Mouse (Mus musculus) heart, embryonic 12.5 days (tissue): ENCODE data around the gene Ciz1. TPM values are rescaled to one million over a fixed set of nuclear protein-coding genes. Genes with fewer than 3 reads are reported as not detected.

Experiments used
- ATAC-seq: fragments of 200-750 bp; cut with Nextera tagmentation; 2 replicates; pipeline ENCODE4 v1.8.0; 2017; ENCODE audit warnings: moderate TSS enrichment, moderate library complexity; ENCODE audit not compliant: insufficient number of reproducible peaks, low FRiP score
- H3K27ac ChIP-seq: fragments of 300-500 bp; sonication (generic); 2 replicates; pipeline ENCODE4 v1.5.1; 2016; ENCODE audit warnings: mild to moderate bottlenecking, moderate library complexity; ENCODE audit not compliant: poor library complexity, severe bottlenecking
- H3K27me3 ChIP-seq: fragments of 300-500 bp; sonication (generic); replicated peaks from 2 replicates; pipeline ENCODE4 v1.6.1; 2016; ENCODE audit warnings: mild to moderate bottlenecking, moderate library complexity
- H3K36me3 ChIP-seq: fragments of 300-500 bp; sonication (generic); 2 replicates; pipeline ENCODE4 v1.6.1; 2016; ENCODE audit warnings: mild to moderate bottlenecking, moderate library complexity
- H3K4me1 ChIP-seq: fragments of 300-500 bp; sonication (generic); replicated peaks from 2 replicates; pipeline ENCODE4 v1.6.1; 2016; ENCODE audit warnings: mild to moderate bottlenecking
- H3K4me2 ChIP-seq: fragments of 300-500 bp; sonication (generic); 2 replicates; pipeline ENCODE4 v1.6.1; 2016; ENCODE audit warnings: mild to moderate bottlenecking, moderate library complexity
- H3K4me3 ChIP-seq: fragments of 300-500 bp; sonication (generic); 2 replicates; pipeline ENCODE4 v1.5.1; 2016; ENCODE audit warnings: mild to moderate bottlenecking
- H3K9ac ChIP-seq: fragments of 300-500 bp; sonication (generic); 2 replicates; pipeline ENCODE4 v1.6.1; 2016; ENCODE audit warnings: mild to moderate bottlenecking, moderate library complexity
- H3K9me3 ChIP-seq: fragments of 300-500 bp; sonication (generic); replicated peaks from 2 replicates; pipeline ENCODE4 v1.6.1; 2016; ENCODE audit warnings: mild to moderate bottlenecking, moderate library complexity
- WGBS: fragments of 180-500 bp; shearing (Covaris S2); methylation state at CpG from one replicate; pipeline ENCODE4 v1.1.7; 2016; 5-methylcytosine and 5-hydroxymethylcytosine counted together
- polyA plus RNA-seq: library from polyadenylated mRNA; unstranded; fragments of >200 nt; fragmentation: Nextera tagmentation; extraction: Ambion mirVana; gene quantifications from 2 replicates; pipeline ENCODE4 v1.2.1, GENCODE M21; 2016

The Ciz1 gene
- polyA plus RNA-seq, 1 experiment from 2014 or later, result 40.5 TPM

- Histone ChIP-seq H3K4me2 (no peak within 1 kb of the TSS), H3K36me3 (no peaks in the 10 kb centered on the region), H3K4me1 (no peaks in the 10 kb centered on the region), H3K4me3 (no peak within 1 kb of the TSS), H3K9me3 (no peaks in the 10 kb centered on the region), H3K27me3 (peaks cover 26% of the 10 kb centered on the region), H3K27ac (no peak within 1 kb of the TSS), H3K9ac (no peak within 1 kb of the TSS)
- 56% methylated on average over 5 of the region's 5 CpGs for WGBS
- ATAC-seq, result no peak
Measured at GRCm38 (mm10) chr2:32387706-32388490, 35.8 kb downstream of the Ciz1 start, which contains the start of gene Lcn2. Lcn2 (minus strand) TSS chr2:32388252.

GRCm38 (mm10) chr2:32389157-32389556 is 37.0 kb downstream of the Ciz1 start:
- no peak for ATAC-seq
- no peak overlapping the region for H3K4me2 ChIP-seq

DNA sequence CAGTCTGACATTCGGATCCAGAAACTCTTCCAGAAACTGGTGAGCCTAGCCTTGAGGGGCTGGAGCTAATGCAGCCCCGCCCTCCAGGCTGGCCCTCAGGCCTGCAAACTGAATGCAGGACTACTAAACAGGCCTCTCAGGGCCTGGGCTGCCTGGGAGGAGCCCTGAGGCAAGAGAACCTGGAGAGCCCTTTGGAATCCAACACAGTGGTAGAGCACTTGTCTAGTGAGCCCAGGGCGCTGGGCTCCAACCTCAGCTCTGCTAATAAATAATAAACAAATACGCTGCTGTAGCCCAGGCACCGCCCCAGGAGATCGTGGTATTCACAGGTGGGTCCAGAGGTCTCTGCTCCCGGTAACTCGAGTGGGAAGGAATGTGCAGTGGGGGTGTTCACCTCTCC is 38.7 kb downstream of the Ciz1 start:
- H3K4me1 ChIP-seq, result peaks cover 4% of the 10 kb centered on the region; the same call in 1 of the 2 replicates
- no peaks in the 10 kb centered on the region for H3K36me3 ChIP-seq
- H3K9me3 ChIP-seq, result no peaks in the 10 kb centered on the region
- H3K4me2 ChIP-seq, result no peak overlapping the region
- H3K9ac ChIP-seq, result no peak overlapping the region
- H3K27ac ChIP-seq, result no peak overlapping the region
- peaks cover 5% of the 10 kb centered on the region; the same call in 1 of the 2 replicates for H3K27me3 ChIP-seq
- no peak overlapping the region for H3K4me3 ChIP-seq
- 73% methylated on average over 8 of the region's 8 CpGs for WGBS
- no peak for ATAC-seq

More at GRCm38 (mm10) chr2:32389157-32389556, 37.0 kb downstream of the Ciz1 start:
- Histone ChIP-seq H3K9ac (no peak overlapping the region), H3K36me3 (no peaks in the 10 kb centered on the region), H3K4me3 (no peak overlapping the region), H3K9me3 (no peaks in the 10 kb centered on the region), H3K27me3 (peaks cover 14% of the 10 kb centered on the region), H3K4me1 (no peaks in the 10 kb centered on the region), H3K27ac (no peak overlapping the region)
- WGBS, result 79% methylated on average over 2 of the region's 2 CpGs

DNA sequence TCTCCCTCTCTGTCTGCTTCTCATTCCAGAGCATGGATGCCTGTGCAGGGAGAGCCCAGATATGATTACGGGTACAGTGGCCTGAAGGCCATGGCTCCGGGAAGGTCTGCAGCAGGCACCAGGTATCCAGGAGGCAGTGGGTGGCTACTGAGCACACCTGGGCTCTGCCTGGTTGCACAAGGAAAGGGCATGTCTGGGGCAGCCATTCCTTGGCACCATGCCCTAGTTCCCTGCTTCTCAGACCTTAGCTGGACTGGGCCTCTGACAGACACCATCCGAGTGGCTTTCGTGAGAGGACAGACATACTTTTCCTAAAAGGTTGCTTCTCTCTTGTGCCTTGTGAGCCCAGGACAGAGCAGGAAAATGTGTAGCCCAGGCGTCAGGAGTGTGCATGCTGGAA is 39.9 kb downstream of the Ciz1 start:
- H3K4me1 ChIP-seq, result peaks cover 8% of the 10 kb centered on the region
- no peak overlapping the region for H3K27ac ChIP-seq
- no peak for ATAC-seq
- no peak overlapping the region for H3K4me3 ChIP-seq
- WGBS, result 69% methylated on average over 5 of the region's 5 CpGs
- no peak overlapping the region for H3K4me2 ChIP-seq
- no peaks in the 10 kb centered on the region; the same call in 1 of the 2 replicates for H3K27me3 ChIP-seq
- H3K36me3 ChIP-seq, result no peaks in the 10 kb centered on the region
- H3K9ac ChIP-seq, result no peak overlapping the region
- H3K9me3 ChIP-seq, result no peaks in the 10 kb centered on the region

DNA sequence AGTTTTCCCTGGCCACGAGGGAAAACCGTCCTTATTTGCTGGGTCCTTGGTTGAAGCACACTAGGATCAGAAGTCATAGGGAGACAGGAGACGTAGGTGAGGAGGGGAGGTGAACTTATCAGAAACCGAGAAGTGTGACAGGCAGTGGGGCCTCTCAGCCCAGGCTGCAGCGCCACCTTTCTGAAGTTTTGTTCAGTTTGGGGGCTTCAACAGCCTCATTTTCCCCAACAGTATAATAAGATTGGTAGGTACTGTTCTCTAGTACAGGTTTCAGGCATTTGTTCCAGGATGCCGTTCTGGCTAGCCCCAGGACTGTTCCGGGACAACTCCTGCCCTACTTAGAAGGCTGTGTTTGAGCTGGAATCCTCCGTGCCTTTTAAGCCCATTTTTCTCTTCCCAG is 42.8 kb downstream of the Ciz1 start:
- 4% methylated on average over 8 of the region's 8 CpGs for WGBS
- peak overlapping the region; percentile 84 for H3K4me3 ChIP-seq
- no peaks in the 10 kb centered on the region for H3K9me3 ChIP-seq
- no peaks in the 10 kb centered on the region for H3K27me3 ChIP-seq
- H3K4me2 ChIP-seq, result peak overlapping the region; percentile 74
- H3K4me1 ChIP-seq, result peaks cover 13% of the 10 kb centered on the region
- peak overlapping the region; percentile 92 for H3K9ac ChIP-seq
- H3K36me3 ChIP-seq, result peaks cover 16% of the 10 kb centered on the region
- H3K27ac ChIP-seq, result peak overlapping the region; percentile 77
- no peak for ATAC-seq

- peak; percentile 90 for ATAC-seq
- H3K4me1 ChIP-seq, result peaks cover 13% of the 10 kb centered on the region
- 0% methylated on average over 31 of the region's 31 CpGs for WGBS
Measured at GRCm38 (mm10) chr2:32395484-32395945, 43.4 kb downstream of the Ciz1 start, which contains the start of gene Ptges2. Ptges2 (plus strand) TSS chr2:32395896.

DNA sequence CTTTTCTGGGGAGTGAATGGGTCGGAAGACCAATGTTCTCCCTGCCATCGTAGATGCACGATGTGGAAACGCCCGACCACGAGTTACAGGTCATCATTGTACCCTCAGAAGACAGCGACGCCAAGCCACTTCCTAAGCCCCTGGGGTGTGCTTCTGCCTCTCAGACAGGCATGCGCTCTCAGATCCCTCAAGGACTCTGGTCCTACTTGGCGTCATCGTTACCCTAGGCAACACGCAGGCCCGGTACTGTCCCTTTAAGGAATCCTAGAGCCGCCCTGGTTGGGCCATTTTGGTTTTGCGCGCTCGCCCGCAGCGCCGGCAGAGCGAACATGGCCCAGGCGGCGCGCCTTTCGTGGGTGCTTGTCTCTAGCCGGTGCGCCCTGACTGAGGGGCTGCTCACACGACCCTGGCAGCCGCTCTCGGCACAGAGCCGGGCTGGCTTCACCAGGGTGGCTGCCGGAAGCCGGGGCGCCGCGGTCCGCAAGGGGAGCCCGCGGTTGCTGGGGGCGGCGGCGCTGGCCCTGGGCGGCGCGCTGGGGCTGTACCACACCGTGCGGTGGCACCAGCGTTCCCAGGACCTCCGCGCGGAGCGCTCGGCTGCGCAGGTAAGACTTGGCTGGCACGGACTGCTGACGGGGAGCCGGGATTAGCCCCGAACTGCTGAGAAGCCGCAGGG is 44.0 kb downstream of the Ciz1 start:
- Histone ChIP-seq H3K4me3 (peak overlapping the region; percentile 84), H3K4me2 (peak overlapping the region; percentile 74), H3K9ac (peak overlapping the region; percentile 92), H3K27me3 (no peaks in the 10 kb centered on the region), H3K36me3 (peaks cover 27% of the 10 kb centered on the region), H3K4me1 (peaks cover 13% of the 10 kb centered on the region), H3K27ac (peak overlapping the region; percentile 77), H3K9me3 (no peaks in the 10 kb centered on the region)
- WGBS, result under 1% methylated on average over 59 of the region's 59 CpGs
- ATAC-seq, result peak; percentile 93

More at GRCm38 (mm10) chr2:32395484-32395945, 43.4 kb downstream of the Ciz1 start, which contains the start of gene Ptges2:
- H3K9me3 ChIP-seq, result no peaks in the 10 kb centered on the region
- peaks cover 21% of the 10 kb centered on the region for H3K36me3 ChIP-seq
- H3K4me2 ChIP-seq, result peak within 1 kb of the TSS; percentile 74
- peak within 1 kb of the TSS; percentile 77 for H3K27ac ChIP-seq
- H3K4me3 ChIP-seq, result peak within 1 kb of the TSS; percentile 84
- peak within 1 kb of the TSS; percentile 92 for H3K9ac ChIP-seq
- no peaks in the 10 kb centered on the region for H3K27me3 ChIP-seq

GRCm38 (mm10) chr2:32396695-32397094 is 44.6 kb downstream of the Ciz1 start:
- WGBS, result under 1% methylated on average over 15 of the region's 15 CpGs
- H3K4me2 ChIP-seq, result peak overlapping the region; percentile 74
- no peak for ATAC-seq
- H3K27ac ChIP-seq, result peak overlapping the region; percentile 77; the same call in 1 of the 2 replicates
- no peaks in the 10 kb centered on the region for H3K9me3 ChIP-seq
- H3K9ac ChIP-seq, result peak overlapping the region; percentile 92
- peaks cover 13% of the 10 kb centered on the region for H3K4me1 ChIP-seq
- no peaks in the 10 kb centered on the region for H3K27me3 ChIP-seq
- peak overlapping the region; percentile 84 for H3K4me3 ChIP-seq
- peaks cover 33% of the 10 kb centered on the region for H3K36me3 ChIP-seq

GRCm38 (mm10) chr2:32404663-32405062 is 52.5 kb downstream of the Ciz1 start:
- no peak overlapping the region for H3K9ac ChIP-seq
- no peaks in the 10 kb centered on the region for H3K27me3 ChIP-seq
- no peaks in the 10 kb centered on the region for H3K4me1 ChIP-seq
- no peak for ATAC-seq
- 19% methylated on average over 2 of the region's 2 CpGs for WGBS
- H3K4me2 ChIP-seq, result no peak overlapping the region
- no peak overlapping the region for H3K27ac ChIP-seq
- no peak overlapping the region for H3K4me3 ChIP-seq
- no peaks in the 10 kb centered on the region for H3K9me3 ChIP-seq
- peaks cover 41% of the 10 kb centered on the region for H3K36me3 ChIP-seq

DNA sequence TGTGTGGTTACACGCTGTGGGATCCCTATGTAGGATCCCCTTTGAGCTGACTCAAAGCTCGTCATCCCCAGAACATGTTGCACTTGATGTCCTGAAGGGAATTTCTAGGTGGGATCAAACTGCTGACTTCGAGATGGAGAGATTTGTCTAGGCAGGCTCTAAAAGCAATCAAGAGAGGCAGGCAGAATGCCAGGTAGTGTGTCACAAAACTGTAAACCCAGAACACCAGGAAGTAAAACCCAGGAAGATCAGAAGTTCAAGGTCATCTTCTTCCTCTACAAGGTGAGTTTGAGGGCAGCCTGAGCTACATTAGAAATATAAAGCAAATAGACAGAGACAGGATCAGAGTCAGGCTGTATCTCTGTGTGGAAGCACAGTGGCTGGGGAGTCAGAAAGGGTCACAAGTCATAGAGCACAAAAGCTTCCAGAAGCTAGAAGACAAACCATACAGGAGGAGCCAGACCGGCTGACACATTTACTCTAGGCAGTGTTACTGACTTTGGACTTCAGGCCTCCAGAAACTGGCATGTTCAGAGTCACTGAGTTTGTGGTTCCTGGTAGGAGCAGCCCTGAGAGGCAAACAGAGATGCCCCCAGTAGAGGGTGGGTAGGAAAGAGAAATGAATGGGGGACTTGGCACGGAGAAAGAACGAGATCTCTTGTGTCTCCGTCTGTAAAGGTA is 55.2 kb downstream of the Ciz1 start:
- Histone ChIP-seq H3K4me1 (no peaks in the 10 kb centered on the region), H3K4me2 (no peak overlapping the region), H3K36me3 (peaks cover 15% of the 10 kb centered on the region), H3K4me3 (no peak overlapping the region), H3K27ac (no peak overlapping the region), H3K9ac (no peak overlapping the region), H3K27me3 (no peaks in the 10 kb centered on the region), H3K9me3 (no peaks in the 10 kb centered on the region)
- 76% methylated on average over 7 of the region's 7 CpGs for WGBS
- ATAC-seq, result no peak
